Mouse (Mus musculus) brain, embryonic 18.5 days (tissue): ENCODE measurements around the gene Pla1a.

ENCODE experiments used
- DNase-seq: peaks from one replicate; pipeline ENCODE4 v3.0.0-alpha.2; 2012; ENCODE audit warnings: low read depth, low spot score

Gene Pla1a

DNA sequence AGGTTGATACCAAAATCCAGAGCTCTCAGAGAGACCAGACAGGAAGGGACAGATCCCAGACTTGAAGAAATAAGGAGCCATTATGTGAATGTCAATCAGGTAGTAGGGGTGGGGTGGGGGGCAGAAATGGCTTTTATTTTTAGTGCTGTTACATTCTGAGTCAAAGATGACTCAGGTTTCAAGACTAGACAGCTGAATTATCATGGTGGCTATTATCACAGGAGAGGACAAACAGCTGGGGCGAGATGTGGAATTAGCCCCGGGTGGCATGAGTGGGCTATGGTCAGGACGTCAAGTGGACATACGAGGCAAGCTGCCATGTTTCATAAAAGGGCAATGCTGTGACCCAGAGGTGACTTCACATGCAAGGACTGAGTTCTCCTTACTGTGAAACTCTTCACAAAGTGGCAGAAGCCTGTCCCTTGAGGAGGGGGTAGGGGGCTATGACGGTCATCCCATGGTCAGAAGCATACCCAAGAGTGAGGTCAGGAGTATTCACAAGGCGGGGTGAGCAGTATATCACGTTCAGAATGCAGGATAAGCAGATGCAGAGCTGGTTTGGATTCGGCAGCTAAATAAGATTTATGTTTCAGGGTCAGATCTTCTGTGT, 43.6 kb downstream of the Pla1a start:
- no peak for DNase-seq

DNA sequence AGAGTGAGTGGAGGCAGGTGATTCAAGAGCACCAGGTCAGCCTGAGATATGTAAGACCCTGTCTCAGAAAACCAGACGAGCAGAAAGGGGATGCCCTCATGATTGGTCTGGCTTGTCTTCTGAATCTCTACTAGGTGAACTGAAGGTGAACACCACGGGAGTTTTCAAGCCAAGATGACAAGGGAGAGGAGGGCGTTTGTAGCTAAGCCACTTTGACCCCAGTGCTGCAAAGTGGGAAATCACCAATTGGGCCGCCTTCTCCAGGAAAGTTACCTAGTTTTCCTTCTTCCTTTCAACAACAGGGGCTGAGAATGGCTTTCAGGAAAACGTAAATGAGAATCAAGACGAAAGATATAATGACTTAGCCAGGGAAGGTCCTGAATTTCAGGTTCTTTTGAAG, 44.2 kb downstream of the Pla1a start:
- DNase-seq: no peak

DNA sequence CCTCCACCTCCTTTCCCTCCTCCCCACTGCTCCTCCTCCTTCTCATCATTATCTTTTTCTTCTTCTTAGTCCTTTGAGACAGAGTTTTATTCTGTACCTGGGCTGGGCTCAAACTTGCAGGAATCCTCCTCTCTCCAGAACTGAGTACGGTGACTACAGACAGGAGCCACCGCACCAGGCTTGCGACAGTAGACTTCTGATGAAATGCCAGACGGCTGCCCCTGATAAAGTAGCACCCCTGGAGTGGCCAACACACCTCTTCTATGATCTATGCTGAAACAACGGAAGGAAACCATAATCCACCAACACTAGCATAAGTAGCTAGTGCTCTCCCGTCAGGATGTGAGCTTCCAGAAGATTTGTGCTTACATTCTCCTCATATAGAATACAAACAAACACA, 45.6 kb downstream of the Pla1a start:
- no peak for DNase-seq

DNA sequence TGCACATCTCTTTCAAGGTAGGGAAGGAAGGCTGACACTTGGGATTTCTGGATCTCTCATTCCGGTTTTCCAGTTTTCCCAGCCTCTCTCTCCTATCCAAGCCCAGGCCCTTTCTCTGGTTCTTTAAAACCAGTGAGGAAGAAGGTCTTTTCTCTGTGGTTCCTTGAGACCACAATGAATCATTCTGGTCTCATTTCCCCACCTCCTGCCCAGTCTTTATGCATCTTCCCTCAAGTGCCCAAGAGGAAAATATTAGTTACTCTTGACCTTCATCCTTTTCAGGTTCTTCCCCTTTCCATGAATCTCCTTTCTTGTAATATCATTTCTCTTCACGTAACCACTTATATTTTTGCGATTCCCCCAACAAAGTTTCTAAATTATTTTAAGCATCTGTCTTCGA, 47.2 kb downstream of the Pla1a start:
- no peak for DNase-seq

DNA sequence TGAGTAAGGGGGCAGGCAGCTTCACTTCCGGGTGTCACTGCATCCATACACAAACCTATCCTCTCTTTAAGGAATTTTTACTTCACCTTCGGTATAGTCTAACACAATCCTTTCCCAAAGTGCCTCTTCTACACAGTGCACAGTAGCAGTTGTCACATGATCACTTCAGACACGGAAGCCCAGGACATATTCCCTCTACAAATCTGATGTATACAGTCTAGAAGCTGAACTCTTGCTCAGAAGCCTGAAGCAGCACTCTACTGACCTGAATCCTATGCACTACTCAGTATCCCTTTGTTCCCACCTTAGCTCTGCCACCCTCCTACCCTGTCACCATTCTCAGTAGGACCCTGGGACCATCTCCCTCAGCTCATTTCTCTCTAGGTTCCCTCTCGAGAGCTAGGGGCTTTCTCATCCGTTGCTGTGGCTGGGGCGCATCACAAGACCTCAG, 47.7 kb downstream of the Pla1a start:
- no peak for DNase-seq

DNA sequence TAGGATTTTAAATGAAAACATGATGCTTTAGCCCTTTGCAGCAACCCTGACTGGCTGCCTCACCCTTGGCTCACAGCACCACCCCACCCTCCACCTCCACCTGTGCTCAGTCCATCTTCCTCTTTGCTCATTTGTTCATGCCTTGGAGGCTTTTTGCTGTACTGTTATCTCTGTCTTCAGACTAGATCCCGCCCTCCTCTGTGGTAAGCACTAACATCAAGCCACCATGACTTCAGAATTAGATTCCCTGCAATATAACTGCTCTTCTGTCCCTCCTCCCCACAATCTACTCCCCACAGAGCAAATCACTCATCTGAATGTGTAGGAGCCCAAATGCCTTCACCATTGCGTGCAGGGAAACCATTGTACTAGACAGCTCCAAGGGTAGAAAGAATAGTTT, 49.3 kb downstream of the Pla1a start:
- no peak for DNase-seq

DNA sequence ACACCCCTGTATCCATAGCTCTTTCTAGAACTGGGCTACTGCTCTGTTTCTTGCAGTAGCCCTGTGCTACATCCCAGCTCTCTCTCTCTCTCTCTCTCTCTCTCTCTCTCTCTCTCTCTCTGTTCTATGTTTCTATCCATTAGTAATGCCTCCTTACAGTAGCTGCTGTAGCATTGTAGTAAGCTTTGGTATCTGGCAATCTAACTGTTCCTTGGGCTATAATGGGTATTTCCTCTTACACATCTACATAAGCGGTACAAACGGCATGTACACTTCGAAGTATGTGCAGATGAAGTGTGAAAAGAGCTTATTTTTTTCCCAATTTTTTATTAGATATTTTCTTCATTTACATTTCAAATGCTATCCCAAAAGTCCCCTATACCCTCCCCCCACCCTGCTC, 53.0 kb downstream of the Pla1a start:
- DNase-seq: no peak

DNA sequence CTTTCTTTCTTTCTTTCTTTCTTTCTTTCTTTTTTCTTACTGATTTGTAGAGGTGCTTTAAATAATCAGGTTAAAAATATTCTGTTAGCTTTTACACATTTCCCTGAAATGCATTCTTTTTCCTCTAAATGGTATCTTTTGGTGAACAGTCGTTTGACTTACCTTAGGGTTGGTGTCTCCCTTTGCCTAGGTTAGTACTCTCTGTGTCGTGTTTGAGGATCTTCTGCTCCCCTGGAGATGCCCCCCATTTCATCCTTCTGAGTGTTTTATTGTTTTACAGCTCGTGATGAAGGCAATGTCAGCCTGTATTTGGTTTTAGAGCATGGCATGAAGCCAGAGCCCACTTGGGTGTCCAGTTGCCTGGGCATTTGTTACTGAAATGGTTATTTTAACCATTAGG, 53.5 kb downstream of the Pla1a start:
- DNase-seq: no peak

DNA sequence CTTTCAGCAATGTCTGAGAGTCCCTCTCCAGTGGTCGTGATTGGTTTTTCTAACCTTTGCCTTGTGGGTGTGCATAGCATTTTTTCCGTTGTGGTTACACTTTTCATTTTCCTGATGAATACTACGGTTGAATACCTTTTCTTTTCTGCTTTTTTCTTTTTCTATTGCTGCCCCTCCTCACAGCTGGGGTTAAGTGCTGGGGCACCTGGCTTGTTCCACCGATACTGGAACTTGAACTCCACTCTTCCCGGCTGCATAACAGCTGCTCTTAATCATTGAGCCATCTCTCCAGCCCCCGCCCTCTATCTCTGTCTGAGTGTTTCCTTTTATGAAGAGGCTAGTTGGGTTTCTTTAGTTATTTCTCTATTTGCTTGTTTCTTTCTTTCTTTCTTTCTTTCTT, 53.9 kb downstream of the Pla1a start:
- DNase-seq: no peak

DNA sequence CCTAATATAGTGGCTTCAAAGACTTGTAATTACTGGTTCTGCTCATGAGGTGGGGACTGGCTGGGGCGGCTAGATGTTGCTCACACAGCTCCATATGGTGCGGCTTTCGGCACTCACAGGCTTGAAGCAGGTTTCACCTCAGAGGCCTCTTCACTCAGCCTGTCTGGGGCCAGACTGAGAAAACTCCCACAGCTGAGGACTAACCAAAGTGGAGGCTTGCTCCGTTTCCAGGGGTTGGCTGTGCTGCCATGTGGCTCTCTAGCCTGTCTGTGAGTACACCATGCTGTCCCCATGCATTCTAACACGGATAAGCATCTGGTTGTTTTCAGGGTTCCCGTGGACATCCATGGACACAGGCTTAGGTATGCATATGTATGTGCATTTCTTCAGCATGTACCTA, 54.4 kb downstream of the Pla1a start:
- DNase-seq: no peak

DNA sequence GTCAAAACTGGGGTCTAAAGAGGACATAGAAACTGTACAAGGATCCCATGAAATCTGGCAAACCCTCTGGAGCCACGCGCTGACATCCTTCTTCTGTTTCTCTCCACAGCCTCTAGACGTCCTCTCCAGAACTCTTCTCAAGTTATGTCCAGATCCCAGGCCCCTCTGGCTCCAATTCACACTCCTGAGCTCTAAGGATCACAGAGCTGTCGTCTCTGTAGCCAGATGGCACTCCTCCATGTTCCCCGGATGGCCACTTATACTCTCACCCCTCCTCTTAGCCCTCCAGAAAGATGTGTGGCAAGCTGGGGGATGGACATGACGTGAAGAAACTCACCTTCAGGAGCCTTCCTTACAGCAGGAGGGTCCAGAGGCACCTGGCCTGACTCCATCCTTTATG, 55.4 kb downstream of the Pla1a start:
- DNase-seq: no peak

DNA sequence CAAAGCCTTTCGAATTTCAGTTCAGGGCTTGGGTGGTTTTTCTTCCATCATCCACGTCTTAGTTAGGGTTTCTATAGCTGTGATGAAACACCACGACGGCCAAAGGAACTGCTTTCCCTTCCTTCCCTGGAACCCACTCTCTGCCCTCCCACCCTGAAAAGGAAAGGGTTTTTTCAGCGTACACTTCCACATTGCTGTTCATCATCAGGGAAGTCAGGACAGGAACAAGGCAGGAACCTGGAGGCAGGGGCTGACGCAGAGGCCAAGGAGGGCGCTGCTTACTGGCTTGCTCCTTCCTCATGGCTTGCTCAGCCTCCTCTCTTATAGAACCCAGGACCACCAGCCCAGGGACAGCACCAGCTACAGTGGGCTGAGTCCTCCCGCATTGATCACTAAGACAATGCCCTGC, 56.1 kb downstream of the Pla1a start:
- no peak for DNase-seq

DNA sequence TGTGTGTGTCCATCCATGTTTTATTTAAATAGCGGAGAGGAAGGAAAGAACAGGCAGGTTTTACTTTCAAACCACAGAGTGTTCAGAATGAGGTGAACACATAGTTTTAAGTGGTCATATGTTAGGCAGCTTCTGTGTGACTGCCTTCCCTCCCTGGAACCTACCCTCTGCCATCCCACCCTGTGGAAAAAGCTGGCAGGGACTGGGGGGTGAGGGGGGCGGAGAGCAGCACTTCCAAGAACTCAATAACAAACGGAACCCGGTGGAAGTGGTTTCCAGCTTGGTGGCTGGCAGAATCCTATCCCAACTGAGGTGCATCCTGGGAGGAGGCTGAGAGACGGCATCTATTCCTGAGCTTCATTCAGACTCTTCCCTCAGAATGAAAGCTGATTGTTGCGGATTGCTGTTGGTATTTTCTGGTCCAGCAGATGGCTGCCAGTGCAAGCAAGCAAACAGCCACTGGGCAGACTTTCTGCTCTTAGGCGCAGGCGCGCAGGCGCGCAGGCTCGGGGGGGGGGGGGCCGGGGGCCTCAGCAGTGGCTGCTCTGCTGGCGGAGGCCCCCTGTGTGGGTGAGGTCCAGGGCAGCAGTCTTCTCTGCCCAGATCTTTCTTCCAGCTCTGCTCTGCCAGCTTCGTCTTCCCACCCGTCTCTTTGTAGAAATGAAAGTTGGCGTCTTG, 56.6 kb downstream of the Pla1a start:
- peak; percentile 43 for DNase-seq

DNA sequence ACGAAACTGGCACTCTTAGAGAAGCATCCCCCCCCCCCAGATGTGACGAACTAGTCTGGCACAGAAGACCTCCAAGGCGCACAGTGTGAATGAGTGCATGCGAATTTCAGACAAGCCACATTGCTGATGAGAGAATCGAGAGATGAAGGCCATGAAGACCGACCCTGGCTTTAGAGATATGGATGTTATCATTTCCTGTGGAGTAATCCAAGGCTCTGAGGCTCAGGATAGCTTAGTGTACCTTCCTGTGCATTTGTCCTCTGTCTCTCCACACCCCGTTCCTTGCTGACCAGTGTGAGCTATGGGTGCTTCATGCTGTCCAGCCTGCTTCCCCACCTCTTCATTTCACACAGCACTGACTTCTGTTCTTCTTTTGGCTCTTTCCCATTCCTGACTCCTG, 57.8 kb downstream of the Pla1a start:
- no peak for DNase-seq

DNA sequence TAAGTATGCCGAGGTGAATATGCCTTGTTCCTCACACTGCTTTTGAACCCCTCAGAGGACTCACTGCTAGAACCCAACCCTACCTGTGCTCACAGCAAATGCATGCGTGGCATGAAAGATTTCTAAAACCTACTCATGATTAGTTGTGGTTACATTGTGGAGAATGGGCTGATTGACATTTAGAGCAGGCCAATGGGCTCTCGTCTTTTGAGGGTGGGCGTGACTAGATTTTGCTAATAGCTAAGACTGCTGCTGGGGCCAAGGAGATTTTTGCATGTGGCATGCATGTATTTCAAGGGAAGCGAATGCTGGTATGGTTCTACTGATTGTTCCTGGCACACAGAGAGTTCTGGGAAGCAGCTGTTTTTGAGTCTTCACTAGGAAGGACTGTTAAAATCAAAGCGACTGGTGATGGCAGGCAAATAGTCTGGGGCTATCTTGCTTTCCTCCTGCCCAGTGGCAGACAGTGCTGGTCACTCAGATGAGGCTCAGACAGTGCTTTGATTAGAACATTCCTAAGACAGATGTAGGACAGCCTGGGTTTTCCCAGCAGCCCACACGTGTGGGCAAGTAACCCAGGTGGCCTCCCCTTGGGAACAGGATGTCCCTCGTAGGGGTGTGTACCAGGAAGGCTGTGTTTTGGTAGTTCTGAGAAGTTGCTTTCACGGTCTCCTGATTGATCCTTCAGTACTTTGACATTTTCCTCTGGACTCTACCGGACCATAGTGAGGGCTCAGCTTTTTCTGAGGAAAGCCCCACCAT, 58.4 kb downstream of the Pla1a start:
- DNase-seq: no peak

DNA sequence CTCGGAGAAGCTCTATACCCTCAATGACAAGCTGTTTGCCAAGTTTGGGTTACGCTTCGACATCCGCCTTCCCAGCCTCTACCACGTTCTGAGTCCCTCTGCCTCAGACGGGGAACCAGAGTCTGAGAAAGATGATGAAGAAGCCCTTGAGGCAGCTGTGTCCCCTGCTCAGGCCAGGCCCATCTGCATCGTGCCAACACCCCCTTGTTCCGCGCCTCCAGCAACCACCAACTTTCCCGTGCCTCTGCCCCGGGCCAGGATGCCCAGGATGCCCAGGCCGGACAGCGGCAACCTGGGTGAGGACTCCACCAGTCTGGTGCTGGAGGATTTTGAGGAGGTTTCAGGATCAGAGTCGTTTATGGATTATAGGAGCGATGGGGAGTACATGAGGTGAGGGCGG, 59.0 kb downstream of the Pla1a start:
- DNase-seq: no peak

DNA sequence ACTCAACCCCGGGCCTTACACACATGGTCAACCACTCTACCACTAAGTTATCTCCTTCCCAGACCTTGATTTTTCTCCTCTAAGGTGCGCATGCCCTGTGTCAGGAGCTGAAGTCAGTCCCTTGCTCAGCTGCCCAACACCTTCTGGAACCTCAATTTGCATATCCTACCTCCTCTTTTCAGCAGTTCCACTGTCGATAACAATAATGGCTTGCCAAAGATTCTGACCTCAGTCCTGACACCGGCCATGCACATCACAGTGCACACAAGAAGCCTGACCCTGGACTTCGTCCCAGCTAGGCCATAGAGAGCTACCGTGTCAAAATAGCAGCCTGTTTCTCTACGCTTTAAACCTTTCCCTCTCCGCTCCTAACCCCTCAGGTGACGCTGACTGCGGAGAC, 59.5 kb downstream of the Pla1a start:
- no peak for DNase-seq

DNA sequence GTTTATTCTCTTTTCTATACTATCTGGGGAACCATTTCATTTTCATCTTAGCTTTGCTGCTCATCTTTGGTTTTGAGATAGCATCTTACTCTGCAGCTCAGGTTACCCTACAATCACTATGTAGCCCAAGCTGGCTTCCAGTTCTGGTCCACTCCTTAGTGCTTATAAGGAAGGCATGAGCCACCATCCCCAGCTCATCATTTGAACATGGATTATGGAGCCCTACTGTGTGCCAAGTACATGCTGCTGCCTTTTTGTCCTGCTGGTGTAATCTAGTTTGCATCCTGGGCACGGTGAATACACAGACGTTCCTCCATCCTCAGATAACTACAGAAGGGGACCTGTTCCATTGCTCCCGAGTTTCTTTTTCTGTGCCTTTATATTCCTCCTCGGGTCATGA, 60.1 kb downstream of the Pla1a start:
- no peak for DNase-seq

DNA sequence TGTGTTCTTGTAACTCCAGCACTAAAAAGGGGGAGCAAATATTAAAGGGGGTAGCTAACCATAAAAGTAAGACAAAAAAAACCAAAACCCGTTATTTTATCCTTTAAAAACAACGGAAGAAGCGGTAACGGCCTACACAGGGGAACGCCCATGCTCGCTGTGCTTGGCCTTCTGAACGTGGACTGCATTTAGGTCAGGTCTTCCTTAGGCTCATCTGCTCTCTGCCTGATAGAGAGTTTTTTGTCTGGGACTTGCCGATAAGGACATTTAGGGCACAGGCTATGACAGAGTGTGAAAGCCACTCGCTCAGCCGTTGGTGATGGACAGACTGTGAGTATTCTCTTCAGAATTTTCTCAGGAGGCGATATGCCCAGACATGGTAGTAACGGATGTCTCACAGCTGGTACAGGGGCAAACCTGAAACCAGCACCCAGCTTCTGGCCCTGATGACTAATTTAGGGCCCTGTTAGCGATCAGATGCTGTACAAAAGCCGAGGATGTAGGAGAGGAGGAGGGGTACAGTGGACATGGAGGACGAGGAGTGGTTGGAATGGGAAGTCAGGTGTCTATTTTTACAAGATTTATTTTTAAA, 61.1 kb downstream of the Pla1a start:
- DNase-seq: no peak

DNA sequence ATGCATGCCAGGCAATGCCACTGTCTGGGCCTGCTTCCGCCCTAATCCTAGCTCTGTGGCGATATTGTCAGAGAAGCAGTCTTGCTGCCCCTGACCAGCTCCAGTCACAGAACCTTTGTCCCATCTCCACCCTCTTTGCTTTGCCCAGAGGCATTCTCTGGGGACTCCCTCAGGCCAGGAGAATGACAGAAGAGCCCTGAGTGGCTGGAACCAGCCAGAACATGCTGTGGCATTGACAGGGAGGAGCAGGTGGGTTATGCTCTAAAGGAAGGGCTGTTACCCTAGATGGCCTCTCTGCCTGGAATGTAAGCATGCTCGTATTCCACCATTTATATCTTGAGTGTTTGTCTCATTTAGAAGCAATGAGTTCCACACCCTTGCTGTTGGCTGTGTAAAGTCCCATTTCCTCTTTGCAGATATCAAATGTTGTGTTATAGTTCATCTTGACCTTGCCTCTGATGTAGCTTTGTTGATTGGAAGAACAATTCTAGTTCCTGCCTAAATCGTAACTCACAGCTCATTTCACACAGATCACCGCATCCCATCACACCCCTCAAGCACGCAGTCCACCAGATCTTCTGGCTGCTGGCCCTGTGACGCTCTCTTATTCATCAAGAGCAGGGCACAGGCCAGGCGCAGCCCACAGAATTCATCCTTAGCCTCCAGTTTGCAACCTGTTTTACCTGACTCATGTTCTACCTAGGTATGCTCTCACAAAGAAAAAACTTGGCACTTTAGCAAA, 62.1 kb downstream of the Pla1a start:
- no peak for DNase-seq

DNA sequence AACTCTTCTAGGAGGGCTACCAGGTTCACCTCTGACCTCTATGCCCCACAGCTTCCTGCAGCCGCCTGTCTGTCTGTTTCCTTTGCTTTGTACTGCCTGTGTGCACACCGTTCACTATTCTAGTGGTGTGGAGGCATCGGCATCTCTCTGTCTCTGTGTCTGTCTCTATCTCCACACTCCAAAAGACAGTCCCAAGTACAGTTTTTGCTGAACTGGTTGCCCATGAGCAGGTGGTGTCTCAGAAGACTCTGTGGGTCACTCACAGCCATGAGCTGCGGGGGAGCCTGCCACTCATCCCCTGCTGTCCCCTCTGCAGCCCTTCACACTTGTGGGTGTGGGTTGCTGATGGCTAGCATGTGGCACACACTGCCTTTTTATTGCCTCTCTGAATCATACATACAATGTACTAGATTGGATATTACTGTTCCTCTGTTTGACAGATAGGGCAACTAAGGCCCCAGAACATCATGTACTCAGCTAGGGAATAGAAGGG, 62.9 kb downstream of the Pla1a start:
- no peak for DNase-seq

DNA sequence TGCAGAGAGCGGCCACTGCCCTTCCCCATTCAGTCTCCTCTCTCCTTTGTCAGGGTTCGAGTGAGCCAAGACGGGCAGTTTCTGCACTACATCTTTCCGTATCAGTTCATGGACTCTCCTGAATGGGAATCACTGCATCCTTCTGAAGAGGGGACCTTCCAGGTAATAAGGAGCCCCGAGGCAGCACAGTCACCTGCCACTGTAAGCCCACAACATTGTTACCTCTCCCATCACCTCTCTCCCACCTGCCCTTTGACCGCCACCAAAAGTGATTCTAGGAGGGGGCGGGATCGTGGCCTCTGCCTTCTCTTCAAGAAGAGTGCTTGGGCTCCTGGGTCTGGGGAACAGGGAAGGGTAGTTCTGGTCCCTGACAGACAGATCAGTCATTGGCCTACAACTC, 63.5 kb downstream of the Pla1a start:
- no peak for DNase-seq
